Mouse (Mus musculus) intestine, embryonic 16.5 days (tissue): Measurements from ENCODE around the gene Trak1. TPM values are rescaled to one million over a fixed set of nuclear protein-coding genes. Genes with fewer than 3 reads are reported as not detected.

Experiments
- ATAC-seq: fragments of 200-750 bp; cut with Nextera tagmentation; 2 replicates; pipeline ENCODE4 v1.8.0; 2017; ENCODE audit warnings: moderate TSS enrichment, moderate library complexity
- H3K27ac ChIP-seq: fragments of 300-500 bp; sonication (generic); 2 replicates; pipeline ENCODE4 v1.5.1; 2014; ENCODE audit warnings: mild to moderate bottlenecking, low read length
- H3K27me3 ChIP-seq: fragments of 300-500 bp; sonication (generic); replicated peaks from 2 replicates; pipeline ENCODE4 v1.6.1; 2014; ENCODE audit warnings: low read length, control low read depth, mixed read lengths; ENCODE audit not compliant: control insufficient read depth, insufficient read depth
- H3K36me3 ChIP-seq: fragments of 300-500 bp; sonication (generic); 2 replicates; pipeline ENCODE4 v1.6.1; 2014; ENCODE audit warnings: low read length, control low read depth; ENCODE audit not compliant: control insufficient read depth, insufficient read depth
- H3K4me1 ChIP-seq: fragments of 300-500 bp; sonication (generic); 2 replicates; pipeline ENCODE4 v1.6.1; 2014; ENCODE audit warnings: low read length, control low read depth, mixed read lengths; ENCODE audit not compliant: control insufficient read depth, insufficient read depth
- H3K4me2 ChIP-seq: fragments of 300-500 bp; sonication (generic); 2 replicates; pipeline ENCODE4 v1.6.1; 2014; ENCODE audit warnings: low read depth, low read length, control low read depth
- H3K4me3 ChIP-seq: fragments of 300-500 bp; sonication (generic); 2 replicates; pipeline ENCODE4 v1.5.1; 2014; ENCODE audit warnings: mild to moderate bottlenecking, low read length
- H3K9ac ChIP-seq: fragments of 300-500 bp; sonication (generic); 2 replicates; pipeline ENCODE4 v1.6.1; 2014; ENCODE audit warnings: low read depth, low read length
- H3K9me3 ChIP-seq: fragments of 300-500 bp; sonication (generic); 2 replicates; pipeline ENCODE4 v1.6.1; 2016; ENCODE audit warnings: low read length, control low read depth; ENCODE audit not compliant: control insufficient read depth
- WGBS: fragments of 180-500 bp; shearing (Covaris S2); extraction: QIAGEN DNeasy Blood & Tissue Kit; methylation state at CpG from one replicate; pipeline ENCODE4 v1.1.7; 2014; 5-methylcytosine and 5-hydroxymethylcytosine counted together
- polyA plus RNA-seq: library from polyadenylated mRNA; unstranded; fragments of >200 nt; fragmentation: Nextera tagmentation; extraction: Ambion mirVana; gene quantifications from 2 replicates; pipeline ENCODE4 v1.2.1, GENCODE M21; 2015

Gene Trak1
- polyA plus RNA-seq, 1 experiment from 2014 or later, result 21.7 TPM

DNA sequence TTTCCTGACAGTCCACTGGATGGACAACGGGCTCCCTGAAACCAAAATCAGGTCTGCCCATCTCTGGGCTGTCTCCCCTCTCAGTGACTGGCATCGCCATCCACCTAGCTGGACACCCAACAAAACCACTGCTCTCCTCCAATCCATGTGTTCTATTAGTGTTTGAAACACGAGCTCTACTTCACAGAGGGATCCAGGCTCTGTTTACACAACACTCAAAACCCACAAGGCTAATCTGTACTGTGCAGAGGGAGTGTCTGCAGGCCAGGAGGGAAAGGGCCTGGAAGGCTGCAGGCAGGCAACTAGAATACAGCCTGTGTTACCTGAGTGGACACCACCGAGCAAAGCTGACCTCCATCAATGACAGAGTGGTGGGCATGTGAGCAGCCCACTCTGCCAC lies 25.7 kb upstream of the Trak1 start:
- H3K9me3 ChIP-seq, result no peaks in the 10 kb centered on the region
- no peak overlapping the region for H3K27ac ChIP-seq
- H3K4me1 ChIP-seq, result no peaks in the 10 kb centered on the region
- ATAC-seq, result no peak
- no peak overlapping the region for H3K4me3 ChIP-seq
- no peaks in the 10 kb centered on the region for H3K36me3 ChIP-seq
- no peaks in the 10 kb centered on the region for H3K27me3 ChIP-seq
- H3K9ac ChIP-seq, result 0 out of 2 replicates have a peak overlapping the region, but pooled peaks have one; percentile 14
- whole genome bisulfite sequencing, result 51% methylated on average over 4 of the region's 4 CpGs
- no peak overlapping the region for H3K4me2 ChIP-seq

DNA sequence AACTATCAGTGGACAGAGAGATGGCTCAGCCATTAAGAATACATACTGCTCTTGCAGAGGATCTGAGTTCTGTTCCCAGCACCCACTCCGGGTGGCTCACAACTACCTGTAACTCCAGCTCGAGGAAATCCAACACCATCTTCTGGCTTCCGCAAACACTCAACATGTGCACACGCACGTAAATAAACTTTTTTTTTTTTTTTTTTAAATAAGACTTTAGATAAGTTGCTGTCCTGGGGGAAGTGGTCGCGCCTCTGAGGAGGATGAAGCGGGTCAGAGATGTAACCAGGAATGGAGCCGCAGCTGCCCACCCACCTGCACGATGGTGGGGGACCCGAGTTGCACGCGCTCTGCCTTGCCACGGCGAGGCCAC lies 20.6 kb upstream of the Trak1 start:
- Histone ChIP-seq H3K27me3 (no peaks in the 10 kb centered on the region), H3K27ac (no peak overlapping the region), H3K36me3 (no peaks in the 10 kb centered on the region), H3K4me2 (peak overlapping the region; percentile 96), H3K4me1 (no peaks in the 10 kb centered on the region; the same call in 1 of the 2 replicates), H3K4me3 (peak overlapping the region; percentile 71), H3K9me3 (no peaks in the 10 kb centered on the region), H3K9ac (peak overlapping the region; percentile 74)
- no peak for ATAC-seq
- 14% methylated on average over 15 of the region's 15 CpGs for WGBS

DNA sequence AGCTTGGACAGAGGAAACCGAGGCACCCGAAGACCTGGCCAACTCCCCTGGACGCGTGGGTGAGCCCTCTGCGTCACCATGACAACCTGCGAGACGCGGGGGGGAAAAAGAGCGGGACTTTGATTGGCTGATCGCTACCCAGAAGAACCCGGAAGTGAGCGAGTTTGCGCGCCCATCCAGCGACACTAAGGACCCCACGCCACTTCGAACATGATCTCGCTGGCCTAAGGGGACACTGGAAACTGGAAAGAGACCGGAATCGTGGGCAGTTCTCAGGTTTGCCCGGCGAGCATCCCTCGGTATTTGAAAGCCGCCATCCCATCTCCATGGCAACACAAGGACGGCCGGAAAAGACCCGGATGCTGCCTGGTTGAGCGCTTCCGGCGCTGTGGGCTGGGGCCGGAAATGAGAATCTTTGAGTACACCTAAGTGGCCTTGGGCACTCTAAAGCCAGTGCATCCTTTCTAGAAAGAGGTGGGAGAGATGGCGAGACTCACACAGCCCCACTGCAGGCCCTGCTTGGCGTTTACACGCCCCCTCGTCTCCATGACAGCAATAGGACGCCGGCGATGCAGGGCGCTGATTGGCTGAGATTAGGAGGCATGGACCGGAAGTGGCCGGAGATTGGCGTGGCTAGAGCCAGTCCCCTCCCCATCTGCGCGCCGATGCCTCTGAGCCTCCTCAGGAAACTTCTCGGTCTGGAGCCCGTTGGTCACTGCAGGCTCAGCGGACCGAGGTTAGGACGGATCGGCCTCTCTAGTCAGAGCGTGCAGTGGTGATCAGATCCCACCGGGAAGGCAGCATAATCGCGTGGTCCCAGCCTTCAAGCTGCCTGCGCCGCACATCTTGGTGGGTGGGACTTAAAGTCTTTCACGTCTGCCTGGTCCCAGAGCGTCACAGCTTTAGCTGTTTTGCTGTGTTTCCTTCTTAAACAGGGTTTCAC lies 19.9 kb upstream of the Trak1 start, which contains the start of gene Ulk4:
Ulk4 (minus strand) TSS at position 80 of the 943 bp plus-strand sequence.
- Histone ChIP-seq H3K9ac (peak within 1 kb of the TSS; percentile 74), H3K9me3 (peaks cover 2% of the 10 kb centered on the region; the same call in 1 of the 2 replicates), H3K36me3 (no peaks in the 10 kb centered on the region), H3K27ac (peak within 1 kb of the TSS; percentile 74), H3K27me3 (no peaks in the 10 kb centered on the region), H3K4me1 (no peaks in the 10 kb centered on the region; the same call in 1 of the 2 replicates), H3K4me2 (peak within 1 kb of the TSS; percentile 96), H3K4me3 (peak within 1 kb of the TSS; percentile 71)
- under 1% methylated on average over 59 of the region's 59 CpGs for WGBS
- ATAC-seq, result peak; percentile 98

- ATAC-seq, result no peak
- 92% methylated on average over 5 of the region's 5 CpGs for WGBS
Observed at GRCm38 (mm10) chr9:121279216-121279615, 18.1 kb upstream of the Trak1 start.

GRCm38 (mm10) chr9:121281891-121282290 lies 15.4 kb upstream of the Trak1 start:
- Histone ChIP-seq H3K4me2 (no peak overlapping the region), H3K4me3 (no peak overlapping the region), H3K27ac (no peak overlapping the region), H3K9me3 (peaks cover 6% of the 10 kb centered on the region; the same call in 1 of the 2 replicates), H3K36me3 (no peaks in the 10 kb centered on the region), H3K27me3 (no peaks in the 10 kb centered on the region), H3K9ac (no peak overlapping the region), H3K4me1 (peaks cover 6% of the 10 kb centered on the region)
- WGBS, result 79% methylated on average over 6 of the region's 6 CpGs
- ATAC-seq, result no peak

More at GRCm38 (mm10) chr9:121279216-121279615, 18.1 kb upstream of the Trak1 start:
- Histone ChIP-seq H3K27ac (no peak overlapping the region), H3K27me3 (no peaks in the 10 kb centered on the region), H3K4me3 (no peak overlapping the region), H3K4me2 (no peak overlapping the region), H3K36me3 (no peaks in the 10 kb centered on the region), H3K9me3 (peaks cover 6% of the 10 kb centered on the region; the same call in 1 of the 2 replicates), H3K4me1 (no peaks in the 10 kb centered on the region; the same call in 1 of the 2 replicates), H3K9ac (no peak overlapping the region)

GRCm38 (mm10) chr9:121283620-121284185 lies 13.6 kb upstream of the Trak1 start:
- Histone ChIP-seq H3K4me3 (no peak overlapping the region), H3K27me3 (no peaks in the 10 kb centered on the region), H3K4me1 (peaks cover 6% of the 10 kb centered on the region), H3K9me3 (peaks cover 6% of the 10 kb centered on the region; the same call in 1 of the 2 replicates), H3K9ac (no peak overlapping the region), H3K36me3 (no peaks in the 10 kb centered on the region), H3K27ac (no peak overlapping the region), H3K4me2 (no peak overlapping the region)
- no peak for ATAC-seq
- WGBS, result 94% methylated on average over 6 of the region's 6 CpGs

- WGBS, result 88% methylated on average over 3 of the region's 3 CpGs
- H3K36me3 ChIP-seq, result no peaks in the 10 kb centered on the region
Observed at GRCm38 (mm10) chr9:121284422-121284821, 12.9 kb upstream of the Trak1 start.

GRCm38 (mm10) chr9:121285341-121286324 lies 11.7 kb upstream of the Trak1 start:
- Histone ChIP-seq H3K36me3 (no peaks in the 10 kb centered on the region), H3K4me1 (peaks cover 6% of the 10 kb centered on the region), H3K4me2 (peak overlapping the region; percentile 73), H3K27ac (no peak overlapping the region; the same call in none of the 2 replicates), H3K27me3 (no peaks in the 10 kb centered on the region), H3K4me3 (peak overlapping the region; percentile 57), H3K9ac (peak overlapping the region; percentile 70), H3K9me3 (peaks cover 6% of the 10 kb centered on the region; the same call in 1 of the 2 replicates)
- 17% methylated on average over 29 of the region's 29 CpGs for WGBS
- peak; percentile 92 for ATAC-seq

More at GRCm38 (mm10) chr9:121284422-121284821, 12.9 kb upstream of the Trak1 start:
- no peak overlapping the region for H3K27ac ChIP-seq
- no peaks in the 10 kb centered on the region for H3K27me3 ChIP-seq
- no peak overlapping the region for H3K4me2 ChIP-seq
- ATAC-seq, result no peak
- H3K4me3 ChIP-seq, result no peak overlapping the region
- H3K9me3 ChIP-seq, result peaks cover 6% of the 10 kb centered on the region; the same call in 1 of the 2 replicates
- peaks cover 6% of the 10 kb centered on the region for H3K4me1 ChIP-seq
- H3K9ac ChIP-seq, result no peak overlapping the region
